Mouse (Mus musculus): ENCODE measurements around the gene A1bg.

GRCm38 (mm10) chr15:60903763-60904697 is 18.8 kb downstream of the A1bg start:
- no peak for TF ChIP-seq CTCF (IDR thresholded peaks at IDR 0.05; ENCODE audit: borderline replicate concordance, extremely low read depth, insufficient read depth, insufficient read length)
- TF ChIP-seq POLR2A (IDR thresholded peaks at IDR 0.05; ENCODE audit: borderline replicate concordance, extremely low read depth, insufficient read depth, insufficient read length, poor library complexity, severe bottlenecking), result no peak
